Mouse (Mus musculus): ENCODE results near the gene Mon1b.

Mon1b gene

GRCm38 (mm10) chr8:113673300-113673699, 37.9 kb downstream of the Mon1b start:
- no peak for DNase-seq (ENCODE audit: low spot score in 2 of 2)

DNA sequence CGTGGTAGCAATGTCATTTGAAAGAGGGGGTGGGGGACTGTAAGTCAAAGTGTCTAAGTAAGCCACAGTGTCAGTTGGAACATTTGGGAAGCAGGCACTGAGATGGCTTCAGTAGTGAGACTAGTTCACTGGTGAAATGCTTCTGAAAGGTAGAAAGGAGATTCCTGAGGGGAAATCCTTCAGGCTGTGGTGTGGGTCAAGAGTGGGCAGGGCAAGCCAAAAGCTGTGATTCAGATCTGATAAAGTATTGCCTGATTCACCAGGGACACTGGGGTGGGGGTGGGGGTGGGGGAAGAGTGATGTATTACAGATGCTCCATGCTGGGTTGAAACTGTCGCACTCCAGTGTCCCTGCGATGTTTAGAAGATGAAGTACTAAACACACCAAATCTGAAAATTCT, 39.2 kb downstream of the Mon1b start:
- no peak for DNase-seq (ENCODE audit: low spot score in 2 of 2)

DNA sequence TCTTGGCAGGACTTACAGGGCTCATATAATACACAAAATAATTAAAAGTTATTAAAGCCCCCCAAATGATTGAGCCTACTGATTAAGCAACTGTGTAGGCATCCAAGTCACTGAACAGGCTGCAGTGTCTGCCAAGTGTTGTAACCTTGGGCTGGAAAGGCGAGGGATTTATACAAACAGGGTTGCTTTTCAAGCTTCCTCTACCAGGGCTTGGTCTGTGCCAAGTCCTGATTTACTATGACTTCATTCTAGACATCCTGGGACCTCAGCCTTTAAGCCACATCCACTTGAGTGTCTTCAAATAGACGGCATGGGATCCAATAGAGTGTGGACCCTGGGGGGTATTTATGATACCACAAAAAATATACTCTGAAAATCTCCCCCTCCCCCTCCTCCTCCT, 39.9 kb downstream of the Mon1b start:
- DNase-seq (ENCODE audit: low spot score in 2 of 2), result no peak

DNA sequence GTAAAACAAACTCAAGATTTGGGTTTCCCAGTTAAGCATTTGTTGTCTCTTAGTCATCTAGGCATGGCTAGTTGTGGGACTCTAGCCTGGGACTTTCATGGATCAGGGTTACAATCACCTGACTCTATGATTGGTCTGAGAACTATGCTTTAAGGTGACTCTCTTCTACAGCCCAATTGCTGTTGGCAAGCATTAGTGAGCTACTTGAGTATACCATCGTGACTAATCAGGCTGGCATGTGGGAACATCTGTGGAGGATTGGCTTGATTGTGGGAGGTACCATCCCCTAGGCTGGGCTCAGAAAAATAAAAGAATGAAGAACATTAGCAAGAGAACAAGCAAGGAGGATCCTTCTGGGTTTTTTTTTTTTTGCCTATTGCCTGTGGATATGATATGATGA, 41.4 kb downstream of the Mon1b start:
- DNase-seq (ENCODE audit: low spot score in 2 of 2), result no peak

DNA sequence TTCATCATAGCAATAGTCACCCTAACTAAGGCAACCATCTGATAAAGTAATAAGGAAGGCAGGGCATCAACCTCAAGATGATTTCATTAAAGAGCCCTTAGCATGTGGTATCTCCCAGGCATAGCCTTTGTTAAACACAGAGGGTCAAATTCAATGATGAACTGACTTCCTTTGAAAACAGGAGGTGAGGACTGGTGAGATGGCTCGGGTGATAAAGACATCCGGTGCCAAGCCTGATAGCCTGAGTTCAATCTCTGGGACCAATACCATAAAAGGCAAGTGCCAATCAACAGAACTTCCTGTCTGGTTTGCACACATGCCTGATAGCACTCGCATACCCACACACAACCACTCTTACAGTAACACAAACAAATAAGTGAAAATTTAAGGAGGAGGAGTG, 44.0 kb downstream of the Mon1b start:
- no peak for DNase-seq (ENCODE audit: low spot score in 2 of 2)

GRCm38 (mm10) chr8:113687889-113688542, 52.6 kb downstream of the Mon1b start:
- DNase-seq (ENCODE audit: low spot score in 2 of 2), result peak in 1 of 2 experiments; percentile 67

DNA sequence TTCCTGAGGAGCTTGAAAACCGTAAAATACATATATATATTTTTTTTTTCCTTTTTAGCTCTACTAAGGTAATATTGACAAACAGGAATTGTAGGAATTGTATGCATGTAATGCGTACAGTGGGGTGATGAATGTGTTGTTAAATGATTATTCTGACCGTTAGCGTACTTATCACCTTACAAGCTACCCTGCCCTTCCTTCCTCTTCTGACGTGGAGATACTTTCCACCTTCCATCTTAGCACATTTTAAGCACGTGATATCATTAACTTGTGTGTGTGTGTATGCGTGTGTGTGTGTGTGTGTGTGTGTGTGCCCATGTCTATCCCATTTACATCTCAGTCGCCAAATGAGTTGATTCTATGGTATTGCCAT, 53.1 kb downstream of the Mon1b start:
- no peak for DNase-seq (ENCODE audit: low spot score in 2 of 2)

DNA sequence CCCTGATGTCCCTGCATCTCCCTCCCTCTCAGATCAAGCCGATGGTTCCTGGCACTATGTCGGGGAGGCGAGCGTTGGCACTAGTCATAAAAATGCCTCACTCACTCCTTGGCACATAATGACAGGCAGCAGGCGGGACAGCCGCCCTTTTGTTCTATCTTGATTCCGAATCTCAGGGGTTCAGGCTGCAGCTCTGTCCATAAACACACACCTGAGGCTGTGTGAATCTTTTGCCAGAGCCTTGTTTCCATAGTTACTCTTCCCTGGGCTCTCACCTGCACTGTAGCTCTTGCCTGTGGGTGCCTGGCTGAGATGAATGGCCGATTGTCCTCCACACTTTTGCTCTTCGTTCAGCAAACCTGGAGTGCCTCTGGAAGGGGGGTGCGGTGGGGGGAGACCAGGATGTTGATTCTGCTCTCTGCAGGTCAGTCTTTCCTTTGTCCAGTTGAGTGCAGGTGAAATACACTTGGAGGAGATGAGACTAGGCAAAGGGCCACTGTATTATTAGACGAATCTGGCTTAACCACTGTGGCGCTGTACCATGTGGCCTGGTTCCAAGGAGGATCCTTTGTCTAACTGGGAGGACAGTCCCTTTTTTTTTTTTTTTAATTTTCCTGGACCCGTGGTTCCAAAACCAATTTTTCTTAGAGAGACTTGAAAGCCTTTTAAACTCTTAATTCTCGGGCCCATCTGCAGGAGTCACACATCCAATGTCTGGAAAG, 56.4 kb downstream of the Mon1b start:
- DNase-seq (ENCODE audit: low spot score in 2 of 2), result peak in 1 of 2 experiments; percentile 46

All from cerebellum, postnatal 4 days (tissue).